Mouse (Mus musculus) activated CD4-positive, CD25-positive, alpha-beta regulatory T cell, adult 4 months (primary cell): ENCODE data around the gene Alkbh6. TPM values are rescaled to one million over a fixed set of nuclear protein-coding genes. Genes with fewer than 3 reads are reported as not detected.

Experiments used
- ATAC-seq: one replicate; pipeline ENCODE4 v1.8.0; 2017
- polyA plus RNA-seq, 2 experiments: library from polyadenylated mRNA; unstranded; fragments of 100-300 nt; shearing (Covaris generic); gene quantifications; one replicate each; pipeline ENCODE4 v1.2.1; 2017

Gene Alkbh6
- polyA plus RNA-seq: 100 to 1,000 TPM; 121 to 130 TPM

DNA sequence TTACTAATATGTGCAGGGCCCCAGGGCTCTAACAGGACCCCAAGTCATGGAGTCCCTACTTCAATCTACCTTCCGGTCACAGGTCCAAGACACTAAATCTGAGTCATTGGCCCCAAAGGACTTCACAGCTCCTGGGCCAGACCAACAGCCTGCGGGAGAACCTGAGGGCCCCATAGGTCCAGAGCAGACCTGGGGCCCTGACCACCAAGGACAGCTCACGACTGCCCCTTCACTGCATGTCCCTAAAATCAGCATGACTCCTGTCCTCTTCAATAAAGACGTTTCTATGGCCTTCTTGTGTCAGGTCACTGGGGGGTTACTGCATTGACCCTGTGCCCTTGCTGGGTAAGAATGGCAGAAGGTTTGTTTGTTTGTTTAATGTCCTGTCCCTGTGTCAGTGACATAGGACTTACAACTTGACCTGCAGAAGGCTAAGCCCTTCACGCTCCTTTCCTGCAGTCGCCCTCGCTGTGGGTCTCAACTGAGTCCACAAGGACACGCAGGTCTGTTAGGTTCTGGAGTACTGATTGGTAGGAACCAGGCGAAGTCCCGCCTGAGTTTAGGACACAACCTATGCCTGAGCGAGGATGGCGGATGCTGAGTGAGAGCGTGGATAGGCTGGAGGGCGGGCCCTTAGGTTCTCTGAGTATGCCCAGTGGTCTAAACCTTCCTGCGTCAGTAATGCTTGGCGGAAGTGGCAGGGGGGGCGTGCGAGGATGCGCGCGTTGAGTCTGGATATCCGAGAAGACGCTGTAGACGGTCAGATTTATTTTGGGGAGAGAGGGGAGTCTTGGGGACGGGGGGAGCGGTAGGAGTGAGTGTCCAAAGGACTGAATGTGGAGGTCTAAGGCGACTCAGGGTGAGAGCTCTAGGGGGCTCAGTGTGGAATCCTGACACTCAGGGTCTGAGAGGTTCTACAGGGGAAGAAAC, at the start of gene Alkbh6:
Gene Alkbh6 (plus strand): TSS at position 642 of the 930 bp plus-strand sequence.
- ATAC-seq: peak; percentile 100

- ATAC-seq: no peak
Measured at GRCm38 (mm10) chr7:30265041-30265440, 43.5 kb upstream of the Alkbh6 start.

DNA sequence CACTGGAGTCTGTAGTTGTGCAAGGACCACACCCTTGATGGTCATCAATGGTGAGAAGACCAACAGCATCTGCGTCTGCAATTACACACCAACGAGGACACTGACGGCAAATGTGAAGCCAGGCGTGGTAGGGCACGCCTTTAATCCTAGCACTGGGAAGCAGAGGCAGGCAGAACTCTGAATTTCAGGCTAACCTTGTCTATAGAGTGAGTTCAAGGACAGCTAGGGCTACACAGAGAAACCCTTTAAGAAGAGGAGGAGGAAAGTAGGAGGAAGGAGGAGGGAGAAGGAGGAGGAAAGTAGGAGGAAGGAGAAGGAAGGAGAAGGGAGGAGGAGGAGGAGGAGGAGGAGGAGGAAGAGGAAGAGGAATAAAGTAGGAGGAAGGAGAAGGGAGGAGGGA, 43.0 kb upstream of the Alkbh6 start:
- no peak for ATAC-seq

- ATAC-seq: no peak
Measured at GRCm38 (mm10) chr7:30265935-30266334, 42.6 kb upstream of the Alkbh6 start.

DNA sequence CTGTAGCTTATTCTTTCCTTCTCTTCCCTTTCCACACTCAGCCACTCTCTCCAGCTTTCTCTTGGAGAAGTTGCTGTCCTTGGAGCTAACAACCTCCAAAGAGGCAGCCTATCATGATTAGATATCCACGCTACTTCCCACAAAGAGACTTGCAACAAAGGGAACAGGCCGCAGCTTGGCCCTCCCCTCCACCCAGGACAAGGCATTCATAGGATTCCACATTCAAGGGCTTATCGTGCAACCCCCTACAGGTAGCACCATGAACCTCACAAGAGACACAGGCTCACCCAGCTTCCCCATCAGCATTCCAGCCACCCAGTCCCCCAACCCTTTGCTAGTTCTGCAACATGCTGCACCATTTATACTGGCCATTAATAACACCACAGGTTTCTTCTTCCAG, 41.7 kb upstream of the Alkbh6 start:
- ATAC-seq: no peak

DNA sequence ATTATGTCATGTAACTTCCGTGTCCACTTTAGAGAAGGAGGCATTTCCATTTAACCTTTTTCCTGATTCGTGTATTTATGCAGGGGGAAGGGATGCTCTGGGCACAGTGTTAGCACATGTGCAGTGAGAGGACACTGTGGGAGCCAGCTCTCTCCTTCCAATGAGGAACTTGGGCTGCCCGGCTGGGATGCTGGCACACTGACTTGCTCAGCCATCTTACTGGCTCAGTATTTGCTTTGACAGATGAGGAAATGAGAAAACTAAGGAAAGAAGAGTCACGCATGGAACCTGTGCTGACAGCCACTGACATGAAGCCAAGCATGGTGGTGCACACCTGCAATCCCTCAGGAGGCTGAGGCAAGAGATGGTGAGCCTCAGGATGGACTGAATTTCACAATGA, 38.9 kb upstream of the Alkbh6 start:
- ATAC-seq: no peak

DNA sequence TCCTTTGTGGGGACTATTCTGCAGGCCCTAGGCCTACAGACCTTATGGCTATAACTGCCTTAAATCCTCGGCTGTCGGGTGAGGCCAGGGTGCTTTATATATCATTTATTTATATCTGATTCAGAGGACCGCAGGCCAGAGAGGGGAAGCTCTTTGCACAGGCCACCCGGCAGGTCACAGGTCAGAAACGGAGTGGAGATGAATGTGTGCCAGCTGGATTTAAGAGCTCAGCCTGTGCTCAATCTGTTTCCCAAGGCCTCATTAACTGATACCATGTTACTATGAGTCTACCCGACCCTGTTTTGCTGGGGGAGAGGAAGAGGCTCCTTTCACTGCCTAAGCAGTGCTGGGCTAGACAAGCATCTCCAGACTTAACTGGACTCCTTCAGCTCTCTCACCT, 34.1 kb upstream of the Alkbh6 start:
- ATAC-seq: no peak

DNA sequence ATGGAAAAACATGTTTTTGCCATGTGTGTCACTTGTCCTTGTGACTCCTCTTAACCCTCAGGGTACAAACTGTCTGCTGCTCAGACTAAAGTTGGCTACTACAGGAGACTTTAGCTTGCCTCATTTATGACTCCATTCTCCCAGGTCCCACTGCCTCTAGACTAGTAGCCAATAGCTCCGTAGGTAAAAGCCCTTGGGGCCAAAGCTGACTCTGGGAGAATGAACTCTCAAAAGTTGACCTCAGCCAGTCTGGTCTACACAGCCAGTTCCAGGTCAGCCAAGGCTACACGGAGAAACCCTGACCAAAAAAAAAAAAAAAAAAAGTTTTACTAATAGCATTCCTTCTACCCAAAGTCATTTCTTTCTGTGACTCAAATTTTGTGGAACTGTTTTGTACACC, 29.6 kb upstream of the Alkbh6 start:
- ATAC-seq: no peak

DNA sequence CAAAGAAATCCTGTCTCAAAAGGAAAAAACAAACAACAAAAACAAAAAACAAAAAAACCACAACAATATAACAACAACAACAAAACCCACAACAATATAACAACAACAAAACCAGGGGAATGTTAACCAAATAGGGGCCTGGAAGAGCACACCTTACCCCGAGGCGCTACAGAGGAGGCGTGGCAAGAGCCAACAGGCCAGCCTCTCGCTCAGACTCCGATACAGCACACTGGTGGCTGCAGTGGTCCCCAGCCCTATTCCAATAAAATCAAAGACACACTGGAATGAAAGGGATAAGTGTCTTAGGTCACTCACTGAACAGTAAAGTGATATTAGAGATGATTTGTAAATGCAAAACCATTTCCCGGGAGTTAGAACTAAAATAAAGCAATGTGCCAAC, 29.0 kb upstream of the Alkbh6 start:
- ATAC-seq: no peak

GRCm38 (mm10) chr7:30279951-30280669, 28.4 kb upstream of the Alkbh6 start, which contains the start of the genes Thap8 and Wdr62:
Thap8 (plus strand) TSS chr7:30280094.
Wdr62 (minus strand) TSS chr7:30280419.
- ATAC-seq: peak; percentile 98

GRCm38 (mm10) chr7:30280670-30281138, 27.8 kb upstream of the Alkbh6 start:
- peak; percentile 64 for ATAC-seq

GRCm38 (mm10) chr7:30281522-30281921, 27.0 kb upstream of the Alkbh6 start:
- ATAC-seq: no peak

GRCm38 (mm10) chr7:30282740-30283139, 25.8 kb upstream of the Alkbh6 start:
- ATAC-seq: no peak

DNA sequence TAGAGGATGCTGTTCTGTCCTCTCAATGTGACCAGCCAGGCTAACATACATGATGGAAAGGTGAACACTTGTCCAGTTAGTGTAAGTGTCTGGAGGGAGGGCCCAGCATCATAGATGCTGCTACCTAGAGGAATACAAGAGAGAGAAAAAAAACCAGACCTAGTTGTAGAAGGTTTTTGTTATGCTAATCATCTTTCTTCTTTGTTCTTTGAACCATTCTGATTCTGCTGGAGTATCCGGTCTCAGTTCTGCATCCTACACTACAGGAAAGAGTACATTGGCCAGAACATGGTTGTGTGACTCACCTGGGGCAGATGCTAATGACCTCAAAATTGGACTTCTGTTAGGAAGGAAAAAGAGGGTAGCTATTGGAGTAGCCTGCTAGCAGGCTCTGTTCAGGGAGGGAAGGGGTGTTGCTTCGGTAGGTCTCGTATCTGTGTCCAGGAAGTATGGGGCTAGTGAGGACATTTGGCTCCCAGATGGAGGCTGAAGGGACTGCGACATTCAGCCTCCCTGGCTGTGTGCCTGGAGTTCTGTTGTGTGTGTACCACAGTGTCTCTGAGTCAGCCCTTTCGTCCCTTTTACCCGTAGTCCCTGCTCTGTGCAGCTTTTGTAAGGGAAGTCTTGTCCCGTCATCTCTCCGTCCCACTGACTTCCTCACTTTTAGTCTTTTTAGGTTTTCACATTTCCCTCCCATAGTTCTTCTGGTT, 21.7 kb upstream of the Alkbh6 start:
- ATAC-seq: no peak

DNA sequence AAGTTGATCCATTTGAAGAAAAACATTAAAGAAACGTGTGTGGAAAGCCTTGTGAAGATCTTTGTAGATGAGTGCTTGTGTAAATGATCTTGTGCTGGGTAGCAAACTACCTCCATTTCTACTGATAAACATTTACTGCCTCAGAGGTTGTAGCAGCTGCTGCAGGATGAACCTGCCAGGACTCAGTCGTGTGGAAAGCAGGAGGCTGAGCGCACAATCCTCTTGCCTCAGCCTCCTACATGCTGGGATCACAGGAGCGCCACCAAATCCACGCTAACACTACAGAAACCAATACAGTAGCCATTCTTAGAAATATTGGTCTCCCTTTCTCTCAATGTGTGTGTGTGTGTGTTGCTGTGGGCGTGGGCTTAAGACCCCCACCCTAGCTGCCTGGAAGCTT, 20.5 kb upstream of the Alkbh6 start:
- no peak for ATAC-seq

- no peak for ATAC-seq
Measured at GRCm38 (mm10) chr7:30289071-30289713, 19.3 kb upstream of the Alkbh6 start.

DNA sequence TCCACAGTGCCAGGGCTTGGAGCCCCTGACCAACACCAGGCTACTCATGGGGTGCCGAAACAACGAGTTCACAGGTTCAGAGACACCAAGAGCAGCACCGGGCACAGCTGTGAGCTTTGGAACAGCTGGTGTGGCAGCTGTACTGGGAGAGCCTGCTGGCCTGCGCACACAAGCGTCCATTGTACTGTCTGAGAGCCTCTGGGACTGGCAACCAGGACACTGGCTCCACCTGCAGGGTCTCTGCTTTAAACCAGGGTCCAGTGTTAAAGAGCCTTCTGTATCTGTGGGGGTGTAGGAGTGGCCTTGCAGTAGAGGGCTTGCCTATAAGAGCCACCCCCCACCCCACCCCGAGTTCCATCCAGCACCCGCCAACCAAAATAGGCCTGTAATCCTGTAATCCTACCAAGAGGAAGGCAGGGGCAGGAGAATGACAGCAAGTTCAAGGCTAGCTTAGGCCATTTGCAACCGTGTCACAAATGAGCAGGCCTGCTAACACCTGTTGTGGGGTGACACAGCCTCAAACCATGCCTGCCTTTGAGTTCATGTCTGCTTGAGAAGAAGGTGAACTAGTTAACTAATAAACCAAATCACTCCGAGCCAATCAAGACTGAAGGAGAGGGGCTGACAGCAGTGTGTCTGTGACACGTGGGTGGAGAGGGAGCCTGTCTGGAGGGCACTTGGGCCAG, 18.7 kb upstream of the Alkbh6 start:
- ATAC-seq: no peak

- ATAC-seq: no peak
Measured at GRCm38 (mm10) chr7:30291215-30292131, 17.0 kb upstream of the Alkbh6 start, which contains the start of gene Clip3. Clip3 (plus strand) TSS chr7:30291728.

DNA sequence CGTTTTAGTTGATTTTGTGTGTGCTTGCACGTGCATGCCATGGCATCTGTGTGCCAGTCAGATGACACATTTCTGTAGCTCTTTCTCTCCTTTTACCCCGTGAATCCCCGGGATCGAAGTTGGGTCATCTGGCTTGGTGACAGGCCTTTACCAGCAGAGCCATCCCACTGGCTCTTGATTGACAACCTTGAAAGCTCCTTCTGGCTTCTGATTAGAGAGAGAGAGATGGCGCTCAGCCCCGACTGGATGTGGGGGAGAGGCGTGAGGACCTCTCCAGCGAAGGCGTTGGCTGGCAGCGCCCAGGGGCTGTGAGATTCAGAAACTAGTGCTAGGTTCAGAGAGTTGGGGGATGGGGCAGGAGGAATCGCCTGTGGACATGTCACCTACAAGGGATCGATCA, 14.7 kb upstream of the Alkbh6 start:
- ATAC-seq: no peak

GRCm38 (mm10) chr7:30294296-30294695, 14.2 kb upstream of the Alkbh6 start:
- ATAC-seq: no peak

- no peak for ATAC-seq
Measured at GRCm38 (mm10) chr7:30295103-30295502, 13.4 kb upstream of the Alkbh6 start.
